ENCODE assay signal across 9 mouse cellular contexts in the genomic region with DNA sequence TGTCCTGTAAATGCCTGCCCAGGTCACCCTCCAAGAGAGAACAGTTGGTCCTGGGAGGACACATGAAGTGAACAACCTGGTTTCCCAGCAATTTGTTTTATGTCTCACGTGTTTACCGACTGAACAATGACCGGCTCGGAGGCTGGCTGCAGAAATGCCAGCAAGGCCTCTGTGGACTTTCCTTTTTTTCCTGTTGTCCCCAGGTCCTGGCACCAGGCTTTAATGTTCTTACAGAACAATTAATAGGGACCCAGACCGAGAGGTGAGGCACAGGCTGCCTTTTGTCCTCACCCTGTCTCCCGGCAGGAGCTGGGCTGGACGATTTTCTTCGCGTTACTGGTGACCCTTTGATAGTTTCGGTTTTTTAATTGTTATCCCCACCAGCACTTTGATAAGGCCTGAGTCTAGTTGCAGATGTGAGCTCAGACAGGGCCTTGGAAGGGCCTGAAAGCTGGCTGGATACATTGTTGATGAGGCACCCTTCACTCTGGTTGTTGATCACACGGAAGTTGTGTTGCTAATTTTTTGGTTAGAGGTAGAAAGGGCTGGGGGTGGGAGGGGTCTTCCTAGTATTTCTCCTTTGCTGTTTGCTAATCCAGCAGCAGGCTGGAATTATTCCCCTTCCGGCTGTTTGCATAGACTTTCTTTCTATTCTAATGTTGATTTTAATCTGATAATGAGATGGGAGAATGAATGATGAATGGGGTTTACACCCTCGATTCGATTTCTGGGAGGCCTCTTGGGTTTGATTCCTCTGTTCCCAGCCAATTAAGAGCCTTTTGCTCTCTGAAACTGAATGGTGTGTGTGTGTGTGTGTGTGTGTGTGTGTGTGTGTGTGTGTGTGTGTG. TPM values are rescaled to one million over a fixed set of nuclear protein-coding genes. Genes with fewer than 3 reads are reported as not detected.
A peak's percentile ranks its signal among the peaks of the same experiment; 100 is the strongest.
DNase-seq lines count a peak whose midpoint lies in the region; ATAC-seq and TF ChIP-seq lines count a peak whose summit lies in the region.
"Had no signal": no experiment of that assay in that cellular context is flagged by ENCODE, and none has a peak within 500 bp of the region (broad histone marks: within the 10 kb centered on the region; RNA-seq: fewer than 3 reads in every experiment).

No protein-coding gene starts in this region.

- no peaks in the 10 kb centered on the region for H3K36me3 ChIP-seq in forebrain, embryonic 15.5 days
- no peaks in the 10 kb centered on the region for H3K36me3 ChIP-seq in neural tube, embryonic 13.5 days
- H3K36me3 ChIP-seq: G1E had no signal

- H3K4me3 ChIP-seq in left cerebral cortex, adult 2 months = peak overlapping the region; percentile 88
- peak overlapping the region; percentile 66 for H3K4me3 ChIP-seq in forebrain, embryonic 15.5 days
- H3K4me3 ChIP-seq in neural tube, embryonic 13.5 days = peak overlapping the region; percentile 81

- H3K27ac ChIP-seq in left cerebral cortex, adult 2 months = peak overlapping the region; percentile 44
- H3K27ac ChIP-seq in forebrain, embryonic 15.5 days (replicated peaks) = peak overlapping the region; percentile 83
- peak overlapping the region; percentile 94 for H3K27ac ChIP-seq in neural tube, embryonic 13.5 days (replicated peaks)

- H3K4me2 ChIP-seq in forebrain, embryonic 15.5 days (replicated peaks) = peak overlapping the region; percentile 64
- H3K4me2 ChIP-seq in neural tube, embryonic 13.5 days = peak overlapping the region; percentile 77

- peak overlapping the region; percentile 68 for H3K9ac ChIP-seq in forebrain, embryonic 15.5 days (replicated peaks)
- H3K9ac ChIP-seq in neural tube, embryonic 13.5 days = peak overlapping the region; percentile 92

- no peaks in the 10 kb centered on the region for H3K9me3 ChIP-seq in forebrain, embryonic 15.5 days
- H3K9me3 ChIP-seq in neural tube, embryonic 13.5 days = no peaks in the 10 kb centered on the region

- no peak for DNase-seq in left cerebral cortex, adult 2 months (ENCODE audit: extremely low spot score in 1 of 2, low spot score in 2 of 2)
- no peak for DNase-seq in left cerebral cortex, postnatal 4 days
- peak; percentile 53 for DNase-seq in kidney, postnatal 14 days
- no peak for DNase-seq in gastrocnemius, adult 18-20 months (ENCODE audit: low spot score)
- DNase-seq in thymus, postnatal 25 days = no peak
- no peak for DNase-seq in spleen, postnatal 36 days (ENCODE audit: low spot score in 2 of 2)

- intact Hi-C loops in left cerebral cortex, adult 2 months (cut with DNase I) = loop anchor here (5.0 kb wide), 2 partner anchors 120 to 315 kb away; no protein-coding TSS in a partner anchor
- intact Hi-C loops in left cerebral cortex, postnatal 4 days (cut with DNase I) = loop anchor here (5.0 kb wide), 2 partner anchors 120 to 320 kb away; no protein-coding TSS in a partner anchor

- WGBS in forebrain, embryonic 15.5 days = 4% methylated on average over 14 of the region's 14 CpGs
- 5% methylated on average over 14 of the region's 14 CpGs for WGBS in neural tube, embryonic 13.5 days

- peaks cover 40% of the 10 kb centered on the region for H3K4me1 ChIP-seq in forebrain, embryonic 15.5 days
- H3K4me1 ChIP-seq in neural tube, embryonic 13.5 days (replicated peaks) = peaks cover 72% of the 10 kb centered on the region

- no peaks in the 10 kb centered on the region for H3K27me3 ChIP-seq in forebrain, embryonic 15.5 days
- no peaks in the 10 kb centered on the region for H3K27me3 ChIP-seq in neural tube, embryonic 13.5 days

- no peak for TF ChIP-seq CTCF in left cerebral cortex, adult 2 months (IDR thresholded peaks at IDR 0.05)

- no peak for ATAC-seq in forebrain, embryonic 15.5 days (replicated peaks)
- ATAC-seq in neural tube, embryonic 13.5 days (ENCODE audit: low read depth) = no peak

RNA-seq across cellular contexts. Expression of gene Sh3bp4, which starts 2.2 kb away (rescaled TPM):
- 10 to 100 TPM; 15.6 to 19.5 TPM for total RNA-seq in left cerebral cortex, adult 2 months (2021)
- total RNA-seq in left cerebral cortex, postnatal 4 days (2021) = 10 to 100 TPM; 25.4 to 26.1 TPM
- polyA plus RNA-seq in forebrain, embryonic 15.5 days (2015; fragmentation: Nextera tagmentation; extraction: Ambion mirVana) = 20.8 and 21.1 TPM in 2 replicates
- 23.3 and 24.6 TPM in 2 replicates for polyA plus RNA-seq in neural tube, embryonic 13.5 days (2015; fragmentation: Nextera tagmentation; extraction: Ambion mirVana)
- total RNA-seq in gastrocnemius, adult 18-20 months (2021) = 1 to 10 TPM; 2.5 to 3.7 TPM
- total RNA-seq: G1E had no signal
- polyA plus RNA-seq: G1E had no signal

Comparison
In these comparisons a context has a peak if more than half of its experiments do, and no peak if none do; other contexts are left out.
1. H3K27ac ChIP-seq: peak in every context shown above with its lines; median percentile 94 in neural tube, embryonic 13.5 days; 83 in forebrain, embryonic 15.5 days; 44 in left cerebral cortex, adult 2 months.